Mouse (Mus musculus): Measurements from ENCODE around the gene Syt14.

GRCm38 (mm10) chr1:193062618-193063017 is 27.0 kb upstream of the Syt14 start:
- TF ChIP-seq CTCF (IDR thresholded peaks at IDR 0.05; ENCODE audit: low read depth): no peak
- TF ChIP-seq EP300 (IDR thresholded peaks at IDR 0.05; ENCODE audit: low read depth): no peak
